Mouse (Mus musculus): ENCODE data around the gene Pnpo.

The Pnpo gene

GRCm38 (mm10) chr11:96935872-96936650 is 7.7 kb downstream of the Pnpo start:
- DNase-seq: no peak

- no peak for DNase-seq
These were observed 8.8 kb downstream of the Pnpo start for GRCm38 (mm10) chr11:96934921-96935356.

DNA sequence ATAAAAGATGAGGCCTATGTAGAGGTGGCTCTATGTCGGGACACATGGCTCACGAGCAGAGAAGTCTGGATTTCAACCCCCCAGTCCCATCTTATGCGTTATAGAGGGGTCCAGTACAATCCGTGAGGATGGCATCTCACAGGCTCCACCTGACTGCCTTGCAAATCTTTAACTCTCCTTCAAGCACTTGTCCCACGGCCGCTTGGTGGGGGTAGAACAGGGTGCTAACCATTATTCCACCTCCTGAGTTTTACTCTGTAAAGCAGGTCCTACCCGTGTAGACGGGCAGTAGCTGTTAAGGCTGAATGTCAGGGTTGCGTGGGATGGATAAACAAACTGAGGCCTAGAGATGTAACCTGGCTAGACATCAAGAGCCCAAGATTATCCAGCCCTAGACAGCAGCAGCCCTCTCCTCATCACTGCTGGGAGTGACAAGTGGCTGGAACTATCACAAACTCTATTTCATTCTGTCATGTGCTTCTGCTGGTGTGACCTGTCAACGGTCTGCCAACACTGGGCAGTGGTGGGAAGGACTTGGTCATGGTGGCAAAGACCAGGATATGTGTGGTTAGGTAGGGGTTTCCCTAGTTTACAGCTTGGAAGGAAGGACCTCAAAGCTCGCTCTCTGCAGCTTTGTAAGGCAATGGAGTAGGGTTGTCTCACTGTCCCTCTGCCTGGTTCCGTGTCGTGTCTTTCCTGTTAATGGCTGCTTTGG is 10.1 kb downstream of the Pnpo start:
- no peak for DNase-seq

- DNase-seq: no peak
These were observed 12.3 kb downstream of the Pnpo start for GRCm38 (mm10) chr11:96931327-96932062.

DNA sequence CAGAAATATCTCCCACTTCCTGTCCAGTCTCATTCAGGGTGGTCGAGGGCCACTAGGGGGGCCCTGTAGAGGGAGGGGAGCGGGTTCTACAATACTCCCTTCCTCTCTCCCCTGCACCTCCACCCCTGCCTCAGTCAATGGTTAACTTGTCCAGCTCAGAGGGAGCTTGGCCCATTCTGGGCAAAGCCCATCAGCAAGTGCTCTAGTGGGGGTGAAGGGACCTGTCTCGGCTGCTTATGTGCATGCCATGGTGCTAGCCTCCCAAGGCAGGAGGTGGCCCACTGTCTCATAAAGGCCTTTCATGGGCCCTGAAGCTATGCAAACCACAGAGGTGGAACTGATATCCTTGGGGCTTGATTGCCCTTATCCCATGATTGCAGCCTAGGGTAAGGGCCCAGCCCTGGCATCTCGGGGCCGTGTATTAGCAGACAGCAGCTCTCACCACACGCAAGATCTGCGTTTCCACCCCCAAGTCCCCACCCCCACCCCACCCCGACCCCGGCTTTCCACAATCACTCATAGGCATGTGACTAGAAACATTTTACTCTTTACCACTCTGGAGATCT is 13.9 kb downstream of the Pnpo start:
- DNase-seq: no peak

- no peak for DNase-seq
These were observed 14.6 kb downstream of the Pnpo start for GRCm38 (mm10) chr11:96929096-96929765.

- no peak for DNase-seq
These were observed 15.1 kb downstream of the Pnpo start for GRCm38 (mm10) chr11:96928691-96929090.

GRCm38 (mm10) chr11:96928088-96928487 is 15.7 kb downstream of the Pnpo start, which contains the start of gene Prr15l:
Gene Prr15l, plus strand, starts transcription at chr11:96928104.
- no peak for DNase-seq

DNA sequence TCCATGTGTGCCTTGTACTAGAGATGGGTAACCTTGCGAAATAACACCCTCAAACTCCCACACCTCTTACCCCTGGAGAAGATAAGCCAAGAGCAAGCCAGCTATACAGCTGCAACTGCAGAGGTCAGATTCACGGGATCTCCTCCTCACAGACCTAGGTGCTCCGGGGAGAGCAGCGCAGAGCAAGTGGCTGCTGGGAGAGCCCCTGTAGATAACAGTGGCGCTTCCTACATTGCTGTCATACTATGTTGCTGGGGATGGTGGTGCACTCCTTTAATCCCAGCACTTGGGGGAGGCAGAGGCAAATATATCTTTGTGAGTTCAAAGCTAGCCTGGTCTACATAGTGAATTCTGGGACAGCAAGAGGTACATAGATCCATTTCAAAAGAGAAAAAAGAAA is 17.2 kb downstream of the Pnpo start:
- DNase-seq: no peak

DNA sequence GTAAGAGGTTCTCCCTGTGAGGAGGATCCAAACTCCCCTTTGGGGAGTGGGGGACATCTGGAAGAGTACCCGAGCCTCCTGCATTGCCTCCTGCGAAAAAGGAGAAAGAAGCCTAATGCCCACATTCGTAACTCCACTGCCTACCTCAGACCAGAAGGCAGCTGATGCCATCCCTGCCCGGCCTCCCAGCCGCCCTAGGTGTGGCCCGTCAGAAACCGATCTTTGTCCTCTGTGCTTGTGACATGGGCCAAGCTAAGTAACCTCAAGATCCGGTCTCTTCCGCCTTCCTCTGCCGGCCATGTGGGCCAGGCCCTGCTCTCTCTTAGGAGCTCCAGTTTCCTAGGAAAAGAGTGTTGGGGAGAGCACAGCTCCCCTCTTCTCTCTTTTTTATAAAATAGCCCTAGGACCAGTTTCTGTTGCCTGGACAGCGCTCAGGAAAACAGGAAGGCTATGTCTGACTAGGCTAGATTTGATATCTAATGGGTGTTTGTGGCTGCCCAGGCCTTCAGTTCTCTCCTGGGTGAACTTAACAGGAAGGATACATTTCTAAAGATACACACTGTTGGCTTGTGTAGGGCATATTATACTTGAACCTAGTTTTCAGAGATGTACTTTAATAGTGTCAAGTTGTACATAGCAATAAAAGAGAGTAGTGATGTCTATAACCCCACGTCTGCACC is 18.2 kb downstream of the Pnpo start:
- DNase-seq: no peak

DNA sequence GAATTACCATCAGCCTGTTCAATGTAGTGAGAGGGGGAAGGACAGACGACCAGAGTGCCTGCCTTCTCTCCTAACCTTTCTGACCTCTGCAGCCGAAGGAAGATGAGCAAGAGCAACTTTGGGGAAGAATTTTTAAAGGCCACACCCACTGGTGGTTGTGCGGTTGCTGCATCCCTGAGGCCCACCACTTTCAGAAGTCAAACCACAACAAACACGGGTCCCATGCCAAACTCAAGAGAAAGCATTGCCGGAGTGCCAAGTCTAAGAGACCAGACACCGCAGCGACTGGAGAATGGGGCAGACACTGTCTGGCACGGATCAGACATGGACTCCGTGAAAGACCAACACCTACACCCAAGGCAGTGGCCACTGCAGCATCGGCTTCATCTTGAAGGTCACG is 18.9 kb downstream of the Pnpo start:
- no peak for DNase-seq

- DNase-seq: no peak
These were observed 24.8 kb downstream of the Pnpo start for GRCm38 (mm10) chr11:96919003-96919402.

DNA sequence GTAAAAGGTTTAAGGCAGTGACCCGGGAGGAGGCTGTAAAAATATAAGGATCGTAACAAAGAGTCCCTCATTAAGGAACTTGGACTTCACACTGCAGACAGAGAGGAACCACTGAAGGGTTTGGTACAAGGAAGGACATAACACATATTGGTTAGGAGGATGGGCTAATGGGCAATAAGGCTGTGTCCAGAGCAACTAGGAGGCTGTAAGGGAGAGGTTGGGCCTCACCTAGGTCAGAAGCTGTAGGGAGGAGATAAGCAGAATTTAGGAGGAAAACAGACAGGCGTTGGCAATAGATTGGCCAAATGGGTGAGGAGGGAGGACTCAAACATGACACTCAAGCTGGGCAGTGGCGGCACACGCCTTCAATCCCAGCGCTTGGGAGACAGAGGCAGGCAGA is 26.4 kb downstream of the Pnpo start:
- no peak for DNase-seq

DNA sequence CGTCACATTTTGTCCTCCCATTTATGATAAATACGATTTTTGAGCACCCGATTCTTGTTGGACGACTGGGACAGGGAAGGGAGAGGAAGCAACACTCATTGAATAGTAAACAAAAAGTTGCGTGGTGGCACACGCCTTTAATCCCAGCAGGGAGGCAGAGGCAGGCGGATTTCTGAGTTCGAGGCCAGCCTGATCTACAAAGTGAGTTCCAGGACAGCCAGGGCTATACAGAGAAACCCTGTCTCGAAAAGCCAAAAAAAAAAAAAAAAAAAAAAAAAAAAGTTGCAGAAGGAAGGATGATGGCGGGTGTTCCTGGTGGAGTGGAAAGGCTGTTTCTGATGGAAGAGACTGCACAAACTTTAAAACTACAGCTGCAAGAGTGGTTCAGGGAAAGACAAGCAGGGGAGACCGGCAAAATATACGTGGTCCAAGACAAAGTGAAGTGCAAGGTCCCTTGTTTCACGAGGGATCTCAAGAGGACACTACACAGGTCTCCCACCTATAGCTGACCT is 26.8 kb downstream of the Pnpo start:
- DNase-seq: no peak

DNA sequence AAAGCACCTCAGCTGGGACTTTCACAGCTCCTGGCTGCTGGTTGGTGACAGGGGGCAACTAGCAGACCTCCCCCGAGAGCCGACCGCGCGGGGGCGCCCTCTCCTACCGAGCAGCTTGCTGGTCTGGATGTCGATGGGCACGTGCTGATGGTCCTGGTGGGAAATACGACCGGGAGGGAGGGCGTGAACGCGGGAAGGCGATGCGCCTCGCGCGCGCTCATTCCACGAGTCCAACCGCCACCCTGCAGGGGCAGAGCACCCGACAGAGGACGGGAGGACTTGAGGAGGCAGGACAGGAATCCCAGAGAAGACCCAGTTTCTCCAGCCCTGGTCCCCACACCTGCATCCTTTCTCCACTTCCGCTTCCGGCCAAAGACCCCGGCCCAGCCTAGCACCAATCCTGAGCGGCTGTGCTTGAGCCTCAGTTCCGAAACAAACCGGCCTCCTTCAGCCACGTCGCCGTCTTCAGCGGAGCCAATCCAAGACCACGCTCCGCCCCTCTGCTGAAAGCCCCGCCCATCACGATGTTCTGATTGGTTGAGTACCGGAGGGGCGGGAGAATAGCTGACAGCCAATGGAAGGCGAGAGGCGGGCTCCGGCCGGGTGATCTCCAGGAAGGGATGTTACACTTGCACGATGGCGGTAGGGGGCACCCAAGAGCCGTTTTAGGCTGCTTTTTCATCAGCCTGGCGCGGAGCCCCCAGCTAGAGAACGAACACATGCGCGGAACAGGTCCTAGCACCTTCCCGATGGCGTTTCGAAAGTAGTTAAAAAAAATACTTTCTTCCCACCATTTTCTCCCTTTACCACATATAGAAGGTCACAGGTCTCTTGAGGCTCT is 27.5 kb downstream of the Pnpo start, which contains the start of gene Cdk5rap3:
TSS of gene Cdk5rap3 (minus strand) at position 453 of the 841 bp plus-strand sequence.
- peak; percentile 99 for DNase-seq

- no peak for DNase-seq
These were observed 31.1 kb downstream of the Pnpo start for GRCm38 (mm10) chr11:96912682-96913081.

DNA sequence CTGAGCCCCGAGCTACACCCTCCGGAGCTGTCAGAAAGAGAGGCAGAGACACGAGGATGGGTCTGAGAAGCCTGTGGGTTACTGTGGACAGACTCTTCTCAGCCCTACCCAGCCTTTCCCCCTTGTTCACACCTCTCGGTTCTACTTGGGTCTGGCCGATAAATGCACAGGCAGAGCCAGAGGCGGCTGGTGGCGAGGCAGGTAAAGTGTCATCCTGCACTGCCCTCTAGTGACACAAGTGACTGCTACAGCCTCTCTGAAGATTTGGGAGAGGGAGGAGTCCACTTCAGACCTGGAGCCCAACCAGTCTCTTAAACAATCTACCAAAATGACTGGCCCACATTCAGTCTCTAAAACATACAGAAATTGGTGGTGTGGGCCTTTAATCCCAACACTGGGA is 33.8 kb downstream of the Pnpo start:
- DNase-seq: peak; percentile 85 to 90

GRCm38 (mm10) chr11:96908594-96908993 is 35.2 kb downstream of the Pnpo start:
- peak; percentile 44 to 48 for DNase-seq

- no peak for DNase-seq
These were observed 37.2 kb downstream of the Pnpo start for GRCm38 (mm10) chr11:96906431-96907161.

Measured in cerebellum, postnatal 25 days (tissue).